9 mouse cellular contexts compared by ENCODE assay signal in the genomic region with DNA sequence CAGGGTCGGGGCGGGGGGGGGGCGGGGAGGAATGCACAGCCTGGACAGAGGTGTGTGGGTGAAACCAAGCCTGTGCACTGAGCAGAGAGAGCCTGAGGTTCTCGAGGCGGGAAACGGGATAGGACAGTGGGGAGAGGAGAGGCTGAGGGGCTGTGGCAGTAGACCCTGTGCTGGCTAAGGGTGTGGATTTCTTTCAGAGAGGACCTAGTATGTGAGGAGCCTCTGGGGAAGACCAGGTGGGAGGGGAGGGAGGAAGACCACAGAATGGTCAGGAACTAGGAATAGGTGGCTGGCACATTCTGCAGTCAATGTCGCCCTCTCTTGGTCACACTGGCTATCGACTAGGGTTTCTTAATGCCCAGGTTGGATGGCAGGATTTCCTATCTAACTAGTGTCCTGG. TPM values are rescaled to one million over a fixed set of nuclear protein-coding genes. Genes with fewer than 3 reads are reported as not detected.
DNase-seq lines count a peak whose midpoint lies in the region; ATAC-seq and TF ChIP-seq lines count a peak whose summit lies in the region.
"Had no signal": no experiment of that assay in that cellular context is flagged by ENCODE, and none has a peak within 500 bp of the region (broad histone marks: within the 10 kb centered on the region; RNA-seq: fewer than 3 reads in every experiment).

No protein-coding gene starts in this region.

- no peak overlapping the region for H3K9ac ChIP-seq in heart, embryonic 11.5 days (ENCODE audit: low read depth, low read length)
- H3K9ac ChIP-seq in forebrain, embryonic 15.5 days (replicated peaks) = no peak overlapping the region
- no peak overlapping the region for H3K9ac ChIP-seq in hindbrain, postnatal 0 days (replicated peaks; ENCODE audit: low read length)
- no peak overlapping the region for H3K9ac ChIP-seq in midbrain, embryonic 14.5 days (replicated peaks; ENCODE audit: low read length)
- H3K9ac ChIP-seq in stomach, postnatal 0 days (ENCODE audit: low read length) = no peak overlapping the region
- H3K9ac ChIP-seq: limb, embryonic 15.5 days had no signal

- TF ChIP-seq EP300 in stomach, postnatal 0 days (optimal IDR thresholded peaks at IDR 0.05) = no peak

- H3K4me1 ChIP-seq in heart, embryonic 11.5 days (ENCODE audit: control insufficient read depth, insufficient read depth, low read length) = peaks cover 25% of the 10 kb centered on the region
- H3K4me1 ChIP-seq in forebrain, embryonic 15.5 days = peaks cover 5% of the 10 kb centered on the region
- no peaks in the 10 kb centered on the region for H3K4me1 ChIP-seq in hindbrain, postnatal 0 days (ENCODE audit: insufficient read depth, low read length)
- H3K4me1 ChIP-seq in midbrain, embryonic 14.5 days (ENCODE audit: control insufficient read depth, insufficient read depth, low read length) = 0 out of 2 replicates have a peak, but pooled peaks cover 3% of the 10 kb centered on the region
- no peaks in the 10 kb centered on the region for H3K4me1 ChIP-seq in stomach, postnatal 0 days (replicated peaks; ENCODE audit: control insufficient read depth, insufficient read depth)

- no peak for TF ChIP-seq POLR2A in brain, embryonic 14.5 days (IDR thresholded peaks at IDR 0.05; ENCODE audit: borderline replicate concordance, extremely low read depth, insufficient read depth, insufficient read length, poor library complexity, severe bottlenecking)

- peak; percentile 85; the same call in 1 of the 2 replicates for TF ChIP-seq CTCF in brain, embryonic 14.5 days (IDR thresholded peaks at IDR 0.05; ENCODE audit: borderline replicate concordance, extremely low read depth, insufficient read depth, insufficient read length)
- peak; percentile 90 for TF ChIP-seq CTCF in hindbrain, postnatal 0 days (IDR thresholded peaks at IDR 0.05; ENCODE audit: low read depth)
- TF ChIP-seq CTCF in stomach, postnatal 0 days (IDR thresholded peaks at IDR 0.05; ENCODE audit: low read depth) = peak; percentile 90

- no peak overlapping the region for H3K27ac ChIP-seq in heart, embryonic 11.5 days (ENCODE audit: low read depth, low read length)
- H3K27ac ChIP-seq in forebrain, embryonic 15.5 days (replicated peaks) = no peak overlapping the region
- H3K27ac ChIP-seq in hindbrain, postnatal 0 days = no peak overlapping the region
- no peak overlapping the region for H3K27ac ChIP-seq in midbrain, embryonic 14.5 days (replicated peaks; ENCODE audit: low read depth, low read length)
- H3K27ac ChIP-seq in stomach, postnatal 0 days (replicated peaks) = no peak overlapping the region
- H3K27ac ChIP-seq: limb, embryonic 15.5 days had no signal

- DNase-seq in heart, adult 18-20 months = peak; percentile 42 to 78
- peak; percentile 84 for DNase-seq in brain, embryonic 14.5 days (ENCODE audit: low read depth)
- DNase-seq in hindbrain, postnatal 0 days (ENCODE audit: low spot score) = peak; percentile 88
- DNase-seq in left cerebral cortex, adult 8-10 months (ENCODE audit: low spot score in 2 of 2) = peak; percentile 35 to 51
- peak; percentile 91 for DNase-seq in midbrain, embryonic 14.5 days
- peak; percentile 73 for DNase-seq in stomach, postnatal 0 days (ENCODE audit: low spot score)

- no peak overlapping the region for H3K4me3 ChIP-seq in heart, embryonic 11.5 days (ENCODE audit: low read depth, low read length)
- H3K4me3 ChIP-seq in forebrain, embryonic 15.5 days = no peak overlapping the region
- H3K4me3 ChIP-seq in hindbrain, postnatal 0 days (ENCODE audit: low read length) = no peak overlapping the region
- H3K4me3 ChIP-seq in midbrain, embryonic 14.5 days (replicated peaks; ENCODE audit: low read depth, low read length) = no peak overlapping the region
- H3K4me3 ChIP-seq in stomach, postnatal 0 days (ENCODE audit: low read depth, low read length) = no peak overlapping the region
- H3K4me3 ChIP-seq: limb, embryonic 15.5 days had no signal

- ATAC-seq in heart, embryonic 11.5 days (replicated peaks; ENCODE audit: insufficient number of reproducible peaks, low FRiP score, low TSS enrichment) = no peak
- ATAC-seq in forebrain, embryonic 15.5 days (replicated peaks) = peak; percentile 56
- peak; percentile 41 for ATAC-seq in hindbrain, postnatal 0 days
- peak; percentile 53; the same call in 1 of the 2 replicates for ATAC-seq in midbrain, embryonic 14.5 days (ENCODE audit: low FRiP score, low TSS enrichment)
- ATAC-seq in stomach, postnatal 0 days (ENCODE audit: low FRiP score, low TSS enrichment) = no peak

- no peaks in the 10 kb centered on the region for H3K9me3 ChIP-seq in heart, embryonic 11.5 days (replicated peaks; ENCODE audit: control insufficient read depth, low read length)
- H3K9me3 ChIP-seq in forebrain, embryonic 15.5 days = no peaks in the 10 kb centered on the region
- no peaks in the 10 kb centered on the region for H3K9me3 ChIP-seq in hindbrain, postnatal 0 days (ENCODE audit: low read length)
- H3K9me3 ChIP-seq in midbrain, embryonic 14.5 days (ENCODE audit: control insufficient read depth, low read length) = no peaks in the 10 kb centered on the region
- no peaks in the 10 kb centered on the region for H3K9me3 ChIP-seq in stomach, postnatal 0 days (ENCODE audit: control insufficient read depth, low read length)
- H3K9me3 ChIP-seq: limb, embryonic 15.5 days had no signal

- 26% methylated on average over 7 of the region's 8 CpGs for WGBS in heart, embryonic 11.5 days (ENCODE audit: insufficient replicate concordance)
- WGBS in forebrain, embryonic 15.5 days = 28% methylated on average over 8 of the region's 8 CpGs
- 33% methylated on average over 8 of the region's 8 CpGs for WGBS in hindbrain, postnatal 0 days
- 35% methylated on average over 8 of the region's 8 CpGs for WGBS in midbrain, embryonic 14.5 days
- WGBS in stomach, postnatal 0 days = 23% methylated on average over 8 of the region's 8 CpGs

- H3K4me2 ChIP-seq in heart, embryonic 11.5 days = no peak overlapping the region
- H3K4me2 ChIP-seq in forebrain, embryonic 15.5 days (replicated peaks) = no peak overlapping the region
- H3K4me2 ChIP-seq in hindbrain, postnatal 0 days (ENCODE audit: low read depth, low read length) = no peak overlapping the region
- H3K4me2 ChIP-seq in midbrain, embryonic 14.5 days (ENCODE audit: low read length) = no peak overlapping the region
- no peak overlapping the region for H3K4me2 ChIP-seq in stomach, postnatal 0 days (replicated peaks; ENCODE audit: low read depth)
- H3K4me2 ChIP-seq: limb, embryonic 15.5 days had no signal

- no peaks in the 10 kb centered on the region for H3K36me3 ChIP-seq in heart, embryonic 11.5 days (ENCODE audit: control insufficient read depth, insufficient read depth, low read length)
- no peaks in the 10 kb centered on the region for H3K36me3 ChIP-seq in forebrain, embryonic 15.5 days
- no peaks in the 10 kb centered on the region for H3K36me3 ChIP-seq in hindbrain, postnatal 0 days (ENCODE audit: insufficient read depth, low read length)
- no peaks in the 10 kb centered on the region for H3K36me3 ChIP-seq in midbrain, embryonic 14.5 days (ENCODE audit: control insufficient read depth, insufficient read depth, low read length)
- H3K36me3 ChIP-seq in stomach, postnatal 0 days (ENCODE audit: control insufficient read depth, insufficient read depth, low read length) = no peaks in the 10 kb centered on the region
- H3K36me3 ChIP-seq: limb, embryonic 15.5 days had no signal

- H3K27me3 ChIP-seq in heart, embryonic 11.5 days (ENCODE audit: control insufficient read depth, insufficient read depth, low read length) = peaks cover 22% of the 10 kb centered on the region
- peaks cover 31% of the 10 kb centered on the region for H3K27me3 ChIP-seq in forebrain, embryonic 15.5 days
- H3K27me3 ChIP-seq in hindbrain, postnatal 0 days (ENCODE audit: insufficient read depth, low read length) = peaks cover 7% of the 10 kb centered on the region; the same call in 1 of the 2 replicates
- H3K27me3 ChIP-seq in midbrain, embryonic 14.5 days (ENCODE audit: control insufficient read depth, insufficient read depth, low read length) = peaks cover 5% of the 10 kb centered on the region
- no peaks in the 10 kb centered on the region for H3K27me3 ChIP-seq in stomach, postnatal 0 days (ENCODE audit: control insufficient read depth, insufficient read depth, low read length)

RNA-seq across cellular contexts. Expression of a gene that starts 15.4 kb away (rescaled TPM):
- total RNA-seq in heart, adult 18-20 months (2021) = under 1 TPM in 1 of 2 experiments, not detected in 1; 0.67 TPM
- 0.97 and 1.2 TPM in 2 replicates for polyA plus RNA-seq in heart, embryonic 11.5 days (2014; fragmentation: Nextera tagmentation; extraction: Ambion mirVana)
- polyA plus RNA-seq in brain, embryonic 14.5 days (2012; rRNA removed) = 1.1 and 1.4 TPM in 2 replicates
- 1.00 and 1.9 TPM in 2 replicates for polyA plus RNA-seq in forebrain, embryonic 15.5 days (2015; fragmentation: Nextera tagmentation; extraction: Ambion mirVana)
- total RNA-seq in hindbrain, postnatal 0 days (2014; rRNA removed) = 5.7 and 7.4 TPM in 2 replicates
- polyA plus RNA-seq in hindbrain, postnatal 0 days (2015; fragmentation: Nextera tagmentation; extraction: Ambion mirVana) = 2.3 and 3.2 TPM in 2 replicates
- total RNA-seq in left cerebral cortex, adult 8-10 months (2022) = 1 to 10 TPM in 1 of 4 experiments, under 1 TPM in 3; 0.76 to 2.1 (median 0.87) TPM
- polyA plus RNA-seq in midbrain, embryonic 14.5 days (2014; fragmentation: Nextera tagmentation; extraction: Ambion mirVana) = 0.46 and 0.50 TPM in 2 replicates
- polyA plus RNA-seq in stomach, postnatal 0 days (2015; fragmentation: Nextera tagmentation; extraction: Ambion mirVana) = 0.06 TPM in 1 of 2 replicates, not detected in the other
- polyA plus RNA-seq: limb, embryonic 15.5 days had no signal

RNA-seq across cellular contexts. Expression of a gene that starts 27.3 kb away (rescaled TPM):
- not detected for total RNA-seq in heart, adult 18-20 months (2021)
- polyA plus RNA-seq in heart, embryonic 11.5 days (2014; fragmentation: Nextera tagmentation; extraction: Ambion mirVana) = 0.84 and 1.0 TPM in 2 replicates
- 0.22 and 0.25 TPM in 2 replicates for polyA plus RNA-seq in brain, embryonic 14.5 days (2012; rRNA removed)
- 0.11 and 0.29 TPM in 2 replicates for polyA plus RNA-seq in forebrain, embryonic 15.5 days (2015; fragmentation: Nextera tagmentation; extraction: Ambion mirVana)
- 2.3 and 2.5 TPM in 2 replicates for total RNA-seq in hindbrain, postnatal 0 days (2014; rRNA removed)
- polyA plus RNA-seq in hindbrain, postnatal 0 days (2015; fragmentation: Nextera tagmentation; extraction: Ambion mirVana) = 0.84 and 1.2 TPM in 2 replicates
- 1 to 10 TPM; 1.4 to 1.7 (median 1.5) TPM for total RNA-seq in left cerebral cortex, adult 8-10 months (2022)
- polyA plus RNA-seq in midbrain, embryonic 14.5 days (2014; fragmentation: Nextera tagmentation; extraction: Ambion mirVana) = 0.36 and 0.61 TPM in 2 replicates
- polyA plus RNA-seq in stomach, postnatal 0 days (2015; fragmentation: Nextera tagmentation; extraction: Ambion mirVana) = 0.06 and 0.16 TPM in 2 replicates

RNA-seq across cellular contexts. Expression of a gene that starts 36.2 kb away (rescaled TPM):
- 1 to 10 TPM; 6.1 to 6.7 TPM for total RNA-seq in heart, adult 18-20 months (2021)
- polyA plus RNA-seq in heart, embryonic 11.5 days (2014; fragmentation: Nextera tagmentation; extraction: Ambion mirVana) = 10.3 and 10.6 TPM in 2 replicates
- polyA plus RNA-seq in brain, embryonic 14.5 days (2012; rRNA removed) = 90.4 and 118 TPM in 2 replicates
- polyA plus RNA-seq in forebrain, embryonic 15.5 days (2015; fragmentation: Nextera tagmentation; extraction: Ambion mirVana) = 13.8 and 15.8 TPM in 2 replicates
- total RNA-seq in hindbrain, postnatal 0 days (2014; rRNA removed) = 82.1 and 111 TPM in 2 replicates
- polyA plus RNA-seq in hindbrain, postnatal 0 days (2015; fragmentation: Nextera tagmentation; extraction: Ambion mirVana) = 4.8 and 5.7 TPM in 2 replicates
- 10 to 100 TPM; 44.2 to 56.5 (median 50.2) TPM for total RNA-seq in left cerebral cortex, adult 8-10 months (2022)
- 11.3 and 15.0 TPM in 2 replicates for polyA plus RNA-seq in midbrain, embryonic 14.5 days (2014; fragmentation: Nextera tagmentation; extraction: Ambion mirVana)
- polyA plus RNA-seq in stomach, postnatal 0 days (2015; fragmentation: Nextera tagmentation; extraction: Ambion mirVana) = 1.5 and 1.7 TPM in 2 replicates

Comparison
In these comparisons a context has a peak if more than half of its experiments do, and no peak if none do; other contexts are left out.
1. ATAC-seq: peak in forebrain, embryonic 15.5 days (single experiment), hindbrain, postnatal 0 days (single experiment) and midbrain, embryonic 14.5 days (single experiment); none in heart, embryonic 11.5 days (single experiment) and stomach, postnatal 0 days (single experiment).
2. Peak in every context shown above with its lines, with median percentiles within 50 percentile points of each other: DNase-seq and CTCF ChIP-seq.